Mouse (Mus musculus) kidney, embryonic 14.5 days (tissue): ENCODE results near the gene Fgfr1op. TPM values are rescaled to one million over a fixed set of nuclear protein-coding genes. Genes with fewer than 3 reads are reported as not detected.
A peak's percentile ranks its signal among the peaks of the same experiment; 100 is the strongest.
"Not testable (repeated sequence)": the region's sequence is repeated elsewhere in the genome, so short reads cannot be mapped to it uniquely, and the experiment has no call there.

Experiments used
- ATAC-seq: fragments of 200-750 bp; cut with Nextera tagmentation; 2 replicates; pipeline ENCODE4 v1.8.0; 2017; ENCODE audit warnings: moderate number of reproducible peaks, mild to moderate bottlenecking, moderate TSS enrichment, moderate library complexity; ENCODE audit not compliant: low FRiP score, low TSS enrichment
- H3K27ac ChIP-seq: fragments of 300-500 bp; sonication (generic); 2 replicates; pipeline ENCODE4 v1.5.1; 2014; ENCODE audit warnings: low read depth, mild to moderate bottlenecking, low read length, moderate library complexity, mixed read lengths
- H3K27me3 ChIP-seq: fragments of 300-500 bp; sonication (generic); 2 replicates; pipeline ENCODE4 v1.6.1; 2014; ENCODE audit warnings: mild to moderate bottlenecking, low read length; ENCODE audit not compliant: control insufficient read depth, insufficient read depth
- H3K36me3 ChIP-seq: fragments of 300-500 bp; sonication (generic); 2 replicates; pipeline ENCODE4 v1.6.1; 2014; ENCODE audit warnings: low read length, mixed read lengths; ENCODE audit not compliant: control insufficient read depth, insufficient read depth
- H3K4me1 ChIP-seq: fragments of 300-500 bp; sonication (generic); 2 replicates; pipeline ENCODE4 v1.6.1; 2014; ENCODE audit warnings: low read length, mixed read lengths; ENCODE audit not compliant: control insufficient read depth, insufficient read depth
- H3K4me2 ChIP-seq: fragments of 300-500 bp; sonication (generic); replicated peaks from 2 replicates; pipeline ENCODE4 v1.6.1; 2014; ENCODE audit warnings: low read depth, mild to moderate bottlenecking, low read length
- H3K4me3 ChIP-seq: fragments of 300-500 bp; sonication (generic); 2 replicates; pipeline ENCODE4 v1.5.1; 2014; ENCODE audit warnings: mild to moderate bottlenecking, low read length
- H3K9ac ChIP-seq: fragments of 300-500 bp; sonication (generic); 2 replicates; pipeline ENCODE4 v1.6.1; 2014; ENCODE audit warnings: low read depth, mild to moderate bottlenecking, low read length, moderate library complexity
- H3K9me3 ChIP-seq: fragments of 300-500 bp; sonication (generic); 2 replicates; pipeline ENCODE4 v1.6.1; 2016; ENCODE audit warnings: low read length; ENCODE audit not compliant: control insufficient read depth
- WGBS: fragments of 180-500 bp; shearing (Covaris S2); extraction: QIAGEN DNeasy Blood & Tissue Kit; methylation state at CpG from one replicate; pipeline ENCODE4 v1.1.7; 2014; 5-methylcytosine and 5-hydroxymethylcytosine counted together
- polyA plus RNA-seq: library from polyadenylated mRNA; unstranded; fragments of >200 nt; fragmentation: Nextera tagmentation; extraction: Ambion mirVana; gene quantifications from 2 replicates; pipeline ENCODE4 v1.2.1, GENCODE M21; 2014

Fgfr1op gene
- 31.1 and 50.4 TPM in 2 replicates for polyA plus RNA-seq

- peak within 1 kb of the TSS; percentile 36 for H3K4me2 ChIP-seq
- H3K27me3 ChIP-seq, H3K36me3 ChIP-seq, H3K4me1 ChIP-seq, H3K27ac ChIP-seq, H3K9me3 ChIP-seq: not testable (repeated sequence)
- WGBS, result 2% methylated on average over 12 of the region's 55 CpGs
- ATAC-seq, result peak; percentile 98
- peak within 1 kb of the TSS; percentile 60 for H3K9ac ChIP-seq
- peak within 1 kb of the TSS; percentile 46 for H3K4me3 ChIP-seq
These were observed at the start of gene Fgfr1op for GRCm38 (mm10) chr17:8164701-8165607. TSS of gene Fgfr1op (plus strand) at chr17:8165501.

- H3K9ac ChIP-seq, H3K27ac ChIP-seq, H3K4me3 ChIP-seq, H3K4me1 ChIP-seq, ATAC-seq, H3K36me3 ChIP-seq, H3K4me2 ChIP-seq, H3K9me3 ChIP-seq, H3K27me3 ChIP-seq: not testable (repeated sequence)
- WGBS, result 73% methylated on average over 6 of the region's 11 CpGs
These were observed 48.9 kb upstream of the Fgfr1op start for GRCm38 (mm10) chr17:8116378-8116777.

GRCm38 (mm10) chr17:8116928-8117327 lies 48.4 kb upstream of the Fgfr1op start:
- H3K9me3 ChIP-seq, H3K4me3 ChIP-seq, H3K4me2 ChIP-seq, ATAC-seq, H3K9ac ChIP-seq, H3K27ac ChIP-seq, H3K4me1 ChIP-seq, H3K36me3 ChIP-seq, H3K27me3 ChIP-seq: not testable (repeated sequence)
- no CpG with 5 or more reads among the region's 6 CpGs for WGBS

- not testable (repeated sequence) for ATAC-seq, H3K27me3 ChIP-seq, H3K9me3 ChIP-seq, H3K4me1 ChIP-seq, H3K4me2 ChIP-seq, H3K4me3 ChIP-seq, H3K9ac ChIP-seq, H3K36me3 ChIP-seq, H3K27ac ChIP-seq
- WGBS, result no CpG with 5 or more reads among the region's 3 CpGs
These were observed 42.3 kb upstream of the Fgfr1op start for GRCm38 (mm10) chr17:8122974-8123373.

- H3K4me3 ChIP-seq, H3K4me2 ChIP-seq, H3K9ac ChIP-seq, H3K27ac ChIP-seq, H3K27me3 ChIP-seq, ATAC-seq, H3K36me3 ChIP-seq, H3K4me1 ChIP-seq, H3K9me3 ChIP-seq: not testable (repeated sequence)
- 100% methylated on average over 2 of the region's 6 CpGs for WGBS
These were observed 40.7 kb upstream of the Fgfr1op start for GRCm38 (mm10) chr17:8124586-8124985.

- not testable (repeated sequence) for H3K4me2 ChIP-seq, ATAC-seq, H3K9me3 ChIP-seq, H3K4me3 ChIP-seq, H3K36me3 ChIP-seq, H3K4me1 ChIP-seq, H3K9ac ChIP-seq, H3K27ac ChIP-seq, H3K27me3 ChIP-seq
- whole genome bisulfite sequencing, result 100% methylated on average over 1 of the region's 7 CpGs
These were observed 36.8 kb upstream of the Fgfr1op start for GRCm38 (mm10) chr17:8128326-8128993.

- H3K4me3 ChIP-seq, H3K9me3 ChIP-seq, H3K4me2 ChIP-seq, H3K9ac ChIP-seq, H3K27me3 ChIP-seq, H3K27ac ChIP-seq, H3K36me3 ChIP-seq, H3K4me1 ChIP-seq, ATAC-seq: not testable (repeated sequence)
- WGBS, result 93% methylated on average over 9 of the region's 9 CpGs
These were observed 35.7 kb upstream of the Fgfr1op start for GRCm38 (mm10) chr17:8129578-8129977.

- not testable (repeated sequence) for H3K36me3 ChIP-seq, H3K4me2 ChIP-seq, ATAC-seq, H3K9me3 ChIP-seq, H3K27ac ChIP-seq, H3K4me1 ChIP-seq, H3K27me3 ChIP-seq, H3K9ac ChIP-seq, H3K4me3 ChIP-seq
- WGBS, result no CpG with 5 or more reads among the region's 6 CpGs
These were observed 34.5 kb upstream of the Fgfr1op start for GRCm38 (mm10) chr17:8130849-8131248.

- not testable (repeated sequence) for H3K4me2 ChIP-seq, H3K4me3 ChIP-seq, H3K9ac ChIP-seq, H3K9me3 ChIP-seq, H3K27ac ChIP-seq, H3K36me3 ChIP-seq, ATAC-seq, H3K4me1 ChIP-seq, H3K27me3 ChIP-seq
- WGBS, result 97% methylated on average over 5 of the region's 5 CpGs
These were observed 27.2 kb upstream of the Fgfr1op start for GRCm38 (mm10) chr17:8138116-8138515.
